Mouse (Mus musculus): ENCODE results near the gene Gm27021.

DNA sequence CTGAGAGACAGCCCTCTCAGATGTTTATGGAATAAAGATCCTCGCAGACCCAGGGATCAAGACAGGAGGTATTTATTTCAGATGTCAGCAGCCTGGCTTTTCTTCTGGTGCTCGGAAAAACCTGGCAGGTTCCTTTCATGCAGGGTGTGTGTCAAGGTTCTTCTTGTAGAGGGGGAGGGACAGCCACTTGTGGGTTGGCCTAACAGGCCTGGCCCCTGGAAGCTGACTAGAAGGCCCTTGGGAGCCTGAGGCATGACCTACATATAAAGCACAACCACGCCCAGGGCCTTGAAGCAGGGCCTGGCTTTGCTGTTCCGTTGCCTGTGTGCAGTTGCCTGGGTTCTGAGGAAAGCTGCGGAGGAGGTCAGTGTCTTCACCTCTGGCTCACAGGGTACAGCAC lies 17.2 kb upstream of the Gm27021 start:
- TF ChIP-seq CTCF (IDR thresholded peaks at IDR 0.05; ENCODE audit: low read depth) (no peak), EP300 (optimal IDR thresholded peaks at IDR 0.05) (no peak)

All from stomach, postnatal 0 days (tissue).